Mouse (Mus musculus) induced T-regulatory cell, adult 2 months (primary cell): ENCODE data around the gene Rnf24.

Source experiments
- DNase-seq: peaks from one replicate; pipeline ENCODE4 v3.0.0-alpha.2; 2012; ENCODE audit warnings: low read depth

Gene Rnf24

DNA sequence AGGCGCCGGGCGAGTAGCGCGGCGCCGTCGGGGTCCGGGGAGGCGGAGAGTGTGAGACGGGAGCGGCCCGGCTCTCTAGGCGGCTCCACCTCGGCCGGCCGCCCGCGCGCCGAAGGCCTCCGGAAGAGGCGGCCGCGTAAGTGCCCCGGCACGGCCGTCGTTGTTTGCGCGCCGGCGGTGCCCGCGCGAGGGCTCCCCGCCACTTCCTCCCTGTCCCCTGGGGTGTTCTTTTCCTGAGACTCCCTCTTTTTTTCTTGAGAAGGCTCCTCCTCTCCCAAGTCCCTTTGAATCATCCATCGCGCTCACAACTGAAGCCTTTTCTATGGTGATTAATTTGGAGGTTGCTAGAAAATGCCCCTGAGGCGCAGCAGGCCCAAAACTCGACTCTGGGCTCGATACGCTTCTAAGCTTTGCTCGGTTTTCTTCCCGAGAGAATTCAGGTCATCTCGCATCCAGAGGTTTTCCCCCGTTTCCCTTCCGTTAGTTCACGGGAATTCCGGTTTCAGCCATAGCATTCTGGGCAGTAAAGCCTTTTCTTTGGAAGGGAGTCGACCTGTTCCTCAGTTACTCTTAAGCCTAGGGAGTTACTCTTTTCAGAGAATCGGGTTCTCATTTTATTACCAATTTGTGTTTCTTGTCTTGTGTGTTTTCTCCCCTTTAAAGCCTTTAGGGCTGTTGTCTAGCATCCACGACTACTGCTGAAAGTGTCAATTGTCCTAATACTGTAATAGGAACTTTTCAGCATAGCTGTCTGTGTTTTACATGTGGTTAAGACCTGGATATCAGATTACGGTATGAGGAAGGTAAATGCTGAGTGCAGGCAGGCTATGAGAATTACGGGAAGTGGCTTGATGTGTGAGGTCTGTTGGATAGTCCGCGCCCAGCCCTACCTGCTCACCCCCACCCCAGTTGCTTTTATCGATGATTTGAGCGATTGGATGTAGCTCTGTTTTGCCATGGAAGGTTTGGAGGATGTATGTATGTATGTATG lies 89.7 kb downstream of the Rnf24 start:
- DNase-seq, result peak; percentile 87

GRCm38 (mm10) chr2:131262213-131262672 lies 90.4 kb downstream of the Rnf24 start, which contains the start of gene Pank2:
Gene Pank2 (plus strand): TSS chr2:131262495.
- peak; percentile 97 for DNase-seq

DNA sequence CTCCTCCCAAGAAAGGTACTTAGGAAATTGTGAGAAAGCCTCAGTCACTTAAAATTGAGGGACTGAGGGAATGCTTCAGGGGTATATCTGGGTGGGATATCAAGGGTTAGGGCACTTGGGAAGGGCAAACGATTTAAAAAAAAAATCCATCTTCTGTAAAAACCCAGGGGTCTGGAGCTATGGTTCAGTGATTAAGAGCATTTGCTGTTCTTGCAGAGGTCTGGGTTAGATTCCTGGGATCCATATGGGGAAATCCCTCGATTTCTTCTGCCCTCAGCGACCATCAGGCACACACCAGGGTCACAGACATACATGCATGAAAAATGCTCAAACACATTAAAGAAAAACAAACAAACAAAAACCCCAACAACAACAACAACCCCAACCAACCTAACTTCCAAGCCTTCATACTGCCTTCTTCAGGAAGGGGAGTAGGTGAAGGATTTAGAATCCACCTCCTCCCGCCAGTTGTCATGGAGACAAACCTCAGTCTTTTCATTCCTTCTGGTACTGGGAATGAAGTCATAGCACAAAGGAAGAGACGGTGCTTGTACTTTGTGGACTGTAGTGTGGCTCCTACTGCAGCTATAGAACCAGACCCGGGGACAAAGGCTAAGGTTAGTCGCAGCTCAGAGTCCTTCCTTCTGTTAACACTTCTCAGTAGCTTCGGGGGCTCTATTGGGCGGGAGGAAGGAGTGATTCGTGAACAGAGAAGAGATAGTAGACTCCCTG lies 91.0 kb downstream of the Rnf24 start:
- no peak for DNase-seq

DNA sequence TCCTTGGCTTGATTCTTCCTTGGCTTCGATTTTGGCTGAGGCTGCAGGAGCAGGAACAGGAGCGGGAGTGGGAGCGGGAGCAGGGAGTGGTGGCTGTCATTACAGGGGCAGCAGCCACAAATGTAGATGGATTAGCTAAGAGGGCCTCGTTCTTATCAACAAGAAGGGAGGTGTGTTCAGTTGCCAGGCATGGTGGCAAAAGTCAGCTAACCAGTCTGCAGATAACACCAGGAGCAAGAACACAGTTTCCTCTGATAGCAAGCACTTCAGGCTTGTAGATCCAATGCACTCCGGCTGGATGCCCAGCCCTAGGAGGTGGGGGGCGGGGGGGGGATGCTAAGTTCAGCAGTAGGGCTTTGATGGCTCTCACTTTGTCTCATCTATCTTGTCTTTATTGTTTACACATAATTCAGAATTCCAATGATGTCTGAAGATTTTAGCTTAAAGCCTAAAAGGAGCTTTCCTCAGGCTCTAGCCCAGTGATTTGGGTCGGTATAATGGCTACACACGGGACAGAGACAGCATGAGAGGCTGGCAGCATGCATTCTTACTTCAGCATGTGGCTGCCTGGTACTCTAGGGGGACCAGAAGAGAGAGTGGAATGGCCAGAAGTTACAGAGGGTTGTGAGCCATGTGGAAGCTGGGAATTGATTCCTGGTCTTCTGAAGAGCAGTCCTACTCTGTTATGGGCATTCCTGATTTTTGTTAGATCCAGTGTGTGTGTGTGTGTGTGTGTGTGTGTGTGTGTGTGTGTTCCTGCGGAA lies 92.0 kb downstream of the Rnf24 start:
- DNase-seq, result no peak

GRCm38 (mm10) chr2:131258693-131259092 lies 94.0 kb downstream of the Rnf24 start:
- peak; percentile 40 for DNase-seq

DNA sequence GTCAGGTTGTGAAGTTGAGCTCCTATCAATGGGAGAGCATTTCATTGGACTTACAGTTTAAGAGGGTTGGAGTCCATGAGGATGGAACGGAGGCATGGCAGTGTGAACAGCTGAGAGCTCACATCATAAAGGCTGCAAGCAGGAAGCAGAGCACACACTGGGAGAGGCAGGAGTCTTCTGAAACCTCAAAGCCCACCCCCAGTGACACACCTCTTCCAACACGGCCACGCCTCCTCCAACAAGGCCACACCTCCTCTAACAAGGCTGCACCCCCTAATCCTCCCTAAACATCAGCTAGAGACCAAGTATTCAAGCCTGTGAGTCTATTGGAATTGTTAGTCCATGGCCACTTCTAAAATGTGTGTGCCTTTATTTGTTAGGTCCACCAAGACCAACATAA lies 97.0 kb downstream of the Rnf24 start:
- DNase-seq, result peak; percentile 45

- DNase-seq, result no peak
These were observed 98.4 kb downstream of the Rnf24 start for GRCm38 (mm10) chr2:131254329-131254713.

GRCm38 (mm10) chr2:131253681-131254328 lies 98.9 kb downstream of the Rnf24 start:
- peak; percentile 84 for DNase-seq
